Mouse (Mus musculus) c-Kit-negative CD71-positive TER-119-positive erythroid progenitor cells, embryonic 14.5 days (primary cell): Measurements from ENCODE around the gene Tlr13.
A peak's percentile ranks its signal among the peaks of the same experiment; 100 is the strongest.

Experiments used
- DNase-seq: peaks from one replicate; pipeline ENCODE4 v3.0.0-alpha.2; 2013; ENCODE audit warnings: low read depth, low spot score

Tlr13 gene

GRCm38 (mm10) chrX:106142936-106143335 lies at the start of gene Tlr13:
Gene Tlr13, plus strand, starts transcription at chrX:106143204.
- DNase-seq = no peak

- DNase-seq = no peak
Measured at GRCm38 (mm10) chrX:106105464-106105863, 37.5 kb upstream of the Tlr13 start.

- no peak for DNase-seq
Measured at GRCm38 (mm10) chrX:106113881-106114280, 29.1 kb upstream of the Tlr13 start.

GRCm38 (mm10) chrX:106114674-106115073 lies 28.3 kb upstream of the Tlr13 start:
- DNase-seq = no peak

- DNase-seq = no peak
Measured at GRCm38 (mm10) chrX:106122823-106123222, 20.2 kb upstream of the Tlr13 start.

- DNase-seq = no peak
Measured at GRCm38 (mm10) chrX:106128283-106128682, 14.7 kb upstream of the Tlr13 start.

GRCm38 (mm10) chrX:106129877-106130276 lies 13.1 kb upstream of the Tlr13 start:
- no peak for DNase-seq

GRCm38 (mm10) chrX:106134916-106135315 lies 8.1 kb upstream of the Tlr13 start:
- no peak for DNase-seq

- DNase-seq = no peak
Measured at GRCm38 (mm10) chrX:106135484-106135883, 7.5 kb upstream of the Tlr13 start.

- no peak for DNase-seq
Measured at GRCm38 (mm10) chrX:106135916-106136575, 7.0 kb upstream of the Tlr13 start.

- DNase-seq = no peak
Measured at GRCm38 (mm10) chrX:106139309-106140070, 3.5 kb upstream of the Tlr13 start.

GRCm38 (mm10) chrX:106148185-106148584 lies 5.2 kb downstream of the Tlr13 start:
- DNase-seq = no peak

- DNase-seq = no peak
Measured at GRCm38 (mm10) chrX:106149460-106149859, 6.5 kb downstream of the Tlr13 start.

GRCm38 (mm10) chrX:106154180-106154586 lies 11.2 kb downstream of the Tlr13 start:
- DNase-seq = no peak

GRCm38 (mm10) chrX:106155892-106156291 lies 12.9 kb downstream of the Tlr13 start:
- DNase-seq = no peak

GRCm38 (mm10) chrX:106163995-106164394 lies 21.0 kb downstream of the Tlr13 start:
- DNase-seq = no peak

- no peak for DNase-seq
Measured at GRCm38 (mm10) chrX:106164555-106164954, 21.6 kb downstream of the Tlr13 start.

GRCm38 (mm10) chrX:106165089-106165488 lies 22.1 kb downstream of the Tlr13 start:
- DNase-seq = no peak

GRCm38 (mm10) chrX:106171106-106171852 lies 28.3 kb downstream of the Tlr13 start:
- peak; percentile 25 for DNase-seq

GRCm38 (mm10) chrX:106171853-106172154 lies 28.8 kb downstream of the Tlr13 start:
- no peak for DNase-seq

- DNase-seq = no peak
Measured at GRCm38 (mm10) chrX:106176331-106176730, 33.3 kb downstream of the Tlr13 start.

GRCm38 (mm10) chrX:106184279-106184678 lies 41.3 kb downstream of the Tlr13 start:
- DNase-seq = no peak

GRCm38 (mm10) chrX:106185706-106186105 lies 42.7 kb downstream of the Tlr13 start:
- no peak for DNase-seq
